Mouse (Mus musculus): ENCODE data around the gene Sdc3.

The Sdc3 gene

DNA sequence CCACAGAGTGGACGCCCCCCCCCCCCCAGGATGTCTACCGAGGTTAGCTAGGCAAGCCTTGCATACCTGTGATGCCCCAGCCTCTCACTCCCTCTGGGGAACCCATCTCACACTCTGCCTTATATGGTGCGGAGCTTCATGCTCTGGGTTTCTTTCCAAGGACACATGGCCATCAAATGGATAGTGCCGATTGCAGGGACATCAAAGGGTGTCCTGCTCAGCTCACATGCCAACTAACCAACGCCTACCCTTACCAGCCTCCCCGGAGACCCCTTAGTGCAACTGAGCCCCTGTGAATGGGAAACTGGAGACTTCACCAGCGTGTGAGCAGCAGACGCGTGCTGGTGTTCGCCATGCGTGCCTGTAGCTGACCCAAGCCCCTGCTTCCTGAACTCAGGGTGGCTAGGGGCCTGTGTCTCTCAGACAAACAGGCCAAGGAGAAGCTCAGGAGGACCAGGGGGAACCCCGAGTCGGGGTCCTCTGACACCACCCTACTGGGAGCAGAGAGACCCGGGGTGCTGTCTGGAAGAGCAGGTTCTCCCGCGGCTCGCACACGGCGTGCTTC is 444 bp upstream of the Sdc3 start:
- no peak for DNase-seq (ENCODE audit: extremely low read depth, insufficient read length, low spot score)

DNA sequence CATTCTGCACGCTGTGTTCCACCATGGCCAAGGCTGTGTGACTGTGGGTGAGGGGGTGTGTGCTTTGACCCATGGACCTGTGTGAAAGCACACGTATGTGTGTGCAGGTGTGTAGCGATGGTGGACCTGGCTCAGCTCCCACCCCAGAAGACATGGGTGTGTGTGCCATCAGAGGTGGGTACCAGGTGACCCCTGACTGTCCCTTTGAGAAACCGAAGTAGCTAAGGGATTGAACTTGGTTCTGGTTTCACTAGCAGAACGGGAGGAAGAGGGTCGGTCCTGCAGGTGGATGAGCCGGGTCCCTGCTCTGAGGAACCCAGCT is 804 bp downstream of the Sdc3 start:
- no peak for DNase-seq (ENCODE audit: extremely low read depth, insufficient read length, low spot score)

DNA sequence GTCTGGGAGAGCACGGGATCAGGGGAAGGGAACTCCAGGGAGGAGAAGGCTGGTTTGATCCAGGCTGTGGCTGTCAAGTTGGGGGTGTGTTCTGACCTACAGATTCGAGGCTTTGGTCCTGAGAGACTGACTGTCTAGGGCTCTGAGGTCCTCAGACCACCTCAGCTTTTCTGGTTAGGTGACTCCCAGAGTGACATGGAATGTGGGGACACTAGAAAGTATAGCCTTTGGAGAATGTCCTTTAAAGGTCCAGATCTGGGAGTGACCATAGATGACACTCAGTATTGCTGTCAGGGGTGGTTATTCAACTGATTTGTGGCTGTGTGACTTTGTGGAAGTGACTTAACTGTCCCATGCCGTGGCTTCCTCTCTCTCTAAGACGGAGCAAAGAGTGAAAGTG is 2.4 kb downstream of the Sdc3 start:
- no peak for DNase-seq (ENCODE audit: extremely low read depth, insufficient read length, low spot score)

DNA sequence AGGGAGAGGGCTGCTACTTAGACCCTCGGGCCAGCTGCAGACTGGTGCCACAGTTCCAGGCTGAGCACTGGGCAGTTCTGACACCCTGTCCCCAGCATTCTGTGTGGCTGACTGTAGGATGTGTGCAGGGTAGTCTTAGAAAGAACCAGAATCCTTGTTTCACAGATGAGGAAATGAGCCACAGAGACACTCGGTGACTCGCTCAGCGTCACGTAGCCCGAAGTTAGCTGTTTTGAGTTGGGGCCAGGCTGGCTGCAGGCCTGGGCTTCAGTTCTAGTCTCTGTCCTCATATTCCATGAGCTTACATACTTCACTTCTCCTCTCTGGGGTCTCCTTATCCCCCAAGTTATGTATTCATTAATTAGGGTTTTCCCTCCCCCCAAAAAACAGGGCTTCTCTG is 3.6 kb downstream of the Sdc3 start:
- DNase-seq (ENCODE audit: extremely low read depth, insufficient read length, low spot score): no peak

DNA sequence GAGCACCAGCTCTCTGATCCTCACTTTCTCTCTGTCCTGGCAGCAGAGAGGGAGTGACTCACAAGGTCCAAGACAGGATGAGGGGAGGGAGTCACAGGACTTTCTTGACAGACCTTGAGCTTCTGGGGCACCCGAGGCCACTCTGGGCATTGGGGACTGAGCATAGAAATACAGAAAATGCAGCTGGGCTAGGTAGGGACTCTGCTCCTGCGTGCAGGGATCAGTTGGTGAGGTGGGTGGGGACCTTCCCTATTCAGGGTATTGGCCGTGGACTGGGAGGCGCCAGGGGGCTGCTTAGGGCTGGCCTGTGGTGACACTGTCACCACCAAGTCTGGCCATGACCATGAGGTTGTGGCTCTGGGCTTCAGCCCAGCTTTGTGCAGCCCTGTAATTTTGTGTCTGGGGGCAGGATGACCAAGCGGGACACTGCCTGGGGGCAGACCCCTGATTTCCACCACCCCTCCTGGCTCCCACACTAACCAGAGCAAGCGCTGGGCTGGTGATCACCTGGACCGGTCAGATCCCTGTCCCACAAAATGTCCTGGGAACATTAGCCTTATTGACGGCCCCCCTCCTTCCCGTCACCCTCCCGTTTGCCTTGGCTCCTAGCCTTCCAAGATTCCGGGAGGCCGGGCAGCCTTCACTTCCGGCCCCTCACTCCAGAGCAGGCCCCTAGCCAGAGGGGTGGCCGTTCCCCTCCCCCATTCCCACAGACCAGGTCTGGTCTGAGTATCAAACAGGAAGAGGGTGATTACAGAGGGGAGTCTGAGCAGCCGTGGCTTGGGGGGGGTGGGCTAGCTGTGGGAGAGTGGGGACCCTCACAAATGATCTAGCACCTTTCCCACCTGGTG is 5.1 kb downstream of the Sdc3 start:
- peak; percentile 81 for DNase-seq (ENCODE audit: extremely low read depth, insufficient read length, low spot score)

DNA sequence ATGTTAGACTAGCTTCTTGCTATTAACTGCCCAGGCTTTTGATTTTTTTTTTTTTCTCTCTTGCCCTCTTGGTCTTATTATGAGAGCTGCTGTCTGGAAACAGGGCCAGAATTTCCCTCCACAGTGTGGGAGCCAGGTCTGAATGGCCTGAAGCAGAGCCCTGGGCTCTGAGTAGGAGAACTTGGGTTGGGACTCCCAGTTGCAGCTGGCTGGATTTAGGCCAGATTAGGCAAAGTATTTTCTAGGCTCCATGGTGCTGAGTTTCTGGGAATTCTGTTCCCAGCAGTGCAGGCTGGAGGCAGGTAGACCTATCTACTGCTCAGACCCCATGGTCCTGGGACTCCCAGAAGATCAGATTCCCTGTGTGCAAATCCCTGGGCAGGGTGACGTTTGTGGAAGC is 6.1 kb downstream of the Sdc3 start:
- no peak for DNase-seq (ENCODE audit: extremely low read depth, insufficient read length, low spot score)

DNA sequence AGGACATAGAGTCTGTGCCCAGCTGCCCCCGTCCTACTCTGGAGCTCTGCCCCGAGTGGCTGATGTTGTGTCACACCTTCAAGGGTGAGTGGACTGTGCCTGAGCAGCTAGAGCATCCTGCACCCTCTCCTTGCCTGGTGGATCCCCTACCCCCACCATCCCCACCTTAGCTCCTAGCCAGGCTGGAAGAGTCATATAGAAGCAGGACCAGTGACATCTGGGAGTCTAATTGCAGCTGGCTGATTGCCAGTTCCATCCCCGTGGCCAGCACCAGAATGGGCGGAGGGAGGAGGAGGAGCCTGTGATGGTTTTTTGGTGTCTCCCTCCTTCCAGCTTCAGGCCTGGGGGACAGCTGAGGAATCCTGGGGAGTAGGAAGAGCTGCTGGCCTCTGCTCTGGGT is 6.8 kb downstream of the Sdc3 start:
- DNase-seq (ENCODE audit: extremely low read depth, insufficient read length, low spot score): peak; percentile 51

DNA sequence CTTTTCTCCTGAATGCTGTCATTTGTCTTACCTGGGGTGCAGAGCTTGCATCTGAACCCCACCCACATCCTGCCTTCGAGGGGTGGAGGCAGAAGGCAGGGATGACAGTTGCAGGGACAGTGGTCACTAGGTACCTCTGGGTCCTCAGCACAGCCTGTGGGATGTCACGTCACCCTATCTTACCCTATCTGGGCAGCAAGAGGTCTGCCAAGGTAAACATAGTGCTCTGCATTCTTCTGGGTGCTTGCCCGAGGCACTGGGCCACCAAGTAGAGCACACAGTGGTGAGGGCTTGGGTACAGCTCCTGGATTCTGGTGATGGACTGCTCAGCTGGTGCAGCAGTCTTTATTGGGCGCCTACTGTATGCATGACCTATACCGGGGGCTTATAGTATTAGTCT is 7.2 kb downstream of the Sdc3 start:
- peak; percentile 50 for DNase-seq (ENCODE audit: extremely low read depth, insufficient read length, low spot score)

DNA sequence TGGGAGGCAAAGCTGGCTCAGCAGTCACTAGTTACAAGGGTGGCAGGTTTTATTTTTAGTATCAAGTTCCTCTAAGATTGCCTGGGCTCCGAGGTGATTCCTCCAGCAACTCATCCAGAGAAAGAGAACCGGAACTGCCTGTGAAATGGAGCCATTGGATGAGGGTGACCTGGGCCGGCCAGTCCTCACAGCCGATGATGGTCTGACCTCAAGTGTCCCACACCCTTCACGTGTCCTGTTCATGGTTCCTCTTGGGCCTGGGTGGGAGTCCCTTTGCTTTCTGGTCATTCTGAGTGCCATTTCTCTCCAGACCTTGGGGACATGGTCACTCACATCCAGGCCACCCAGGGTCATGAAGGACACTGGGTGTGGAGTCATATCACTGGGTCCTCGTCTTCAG is 7.8 kb downstream of the Sdc3 start:
- no peak for DNase-seq (ENCODE audit: extremely low read depth, insufficient read length, low spot score)

DNA sequence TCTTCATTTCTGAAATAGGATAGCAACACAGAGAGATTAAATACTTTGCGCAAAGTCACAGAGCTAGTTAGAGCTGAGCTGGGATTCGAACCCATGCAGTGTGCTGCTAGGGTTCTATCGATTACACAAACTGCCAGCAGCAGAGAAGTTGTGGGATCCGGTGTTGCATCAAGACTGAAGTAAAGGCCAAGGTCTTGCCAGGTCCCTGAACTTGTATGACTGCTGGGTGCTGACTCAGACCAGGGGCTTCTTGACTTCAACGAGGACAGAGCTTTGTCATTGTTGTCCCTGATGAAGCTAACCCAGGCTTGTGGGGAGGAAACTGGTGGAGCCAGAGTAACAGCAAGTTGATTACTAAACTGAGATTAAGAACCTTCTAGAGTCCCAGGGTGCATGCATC is 8.9 kb downstream of the Sdc3 start:
- DNase-seq (ENCODE audit: extremely low read depth, insufficient read length, low spot score): no peak

DNA sequence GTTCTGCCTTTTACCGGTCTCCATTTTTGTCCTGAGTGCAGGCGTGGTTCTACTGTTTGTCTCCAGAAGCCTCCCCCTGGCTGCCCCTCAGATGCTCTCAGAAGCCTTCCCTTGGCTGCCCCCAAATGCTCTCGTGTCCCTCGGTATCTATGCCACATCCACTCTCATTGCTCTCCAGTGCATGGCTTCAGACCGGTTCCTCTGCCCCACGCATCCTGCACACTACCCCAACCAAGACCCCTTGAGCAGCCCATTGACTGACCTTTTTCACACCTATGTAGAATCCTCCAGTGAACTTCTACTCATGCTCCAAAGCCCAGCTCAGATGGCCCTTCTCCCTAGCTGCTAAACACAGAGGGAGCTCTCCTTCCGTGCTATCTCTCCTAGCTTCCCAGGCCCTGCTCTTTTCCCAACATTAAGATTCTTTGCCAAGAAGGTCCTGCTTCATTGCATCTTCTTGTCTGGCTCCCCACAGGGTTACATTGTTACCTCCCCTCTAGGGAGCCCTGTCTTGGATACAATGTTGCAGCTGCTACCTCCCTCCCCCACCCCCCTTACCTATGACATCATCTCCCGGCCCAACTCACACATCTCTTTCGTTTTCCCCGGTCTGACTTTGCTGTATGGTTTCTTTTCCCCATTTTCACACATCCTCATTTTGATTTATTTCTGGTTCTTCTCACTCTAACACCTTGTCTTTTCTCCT is 9.4 kb downstream of the Sdc3 start:
- no peak for DNase-seq (ENCODE audit: extremely low read depth, insufficient read length, low spot score)

DNA sequence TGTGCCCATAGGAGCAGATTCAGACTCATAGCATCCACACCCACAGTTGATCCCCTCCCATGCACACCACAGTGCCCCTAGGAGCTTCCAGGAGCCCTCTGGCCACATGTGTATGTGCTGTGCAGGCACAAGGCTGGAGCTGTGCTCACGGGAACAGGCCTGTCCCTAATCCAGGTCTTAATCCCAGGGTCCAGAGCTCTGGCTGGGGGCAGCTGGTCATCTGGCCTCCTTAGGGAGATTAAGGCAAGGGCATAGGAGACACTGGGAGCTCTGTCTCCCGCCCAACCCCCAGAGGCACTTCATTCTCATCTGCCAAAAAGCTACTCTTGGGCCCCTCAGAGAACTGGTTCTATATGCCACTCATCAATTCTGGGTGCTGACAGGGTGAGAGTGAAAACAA is 11.3 kb downstream of the Sdc3 start:
- no peak for DNase-seq (ENCODE audit: extremely low read depth, insufficient read length, low spot score)

DNA sequence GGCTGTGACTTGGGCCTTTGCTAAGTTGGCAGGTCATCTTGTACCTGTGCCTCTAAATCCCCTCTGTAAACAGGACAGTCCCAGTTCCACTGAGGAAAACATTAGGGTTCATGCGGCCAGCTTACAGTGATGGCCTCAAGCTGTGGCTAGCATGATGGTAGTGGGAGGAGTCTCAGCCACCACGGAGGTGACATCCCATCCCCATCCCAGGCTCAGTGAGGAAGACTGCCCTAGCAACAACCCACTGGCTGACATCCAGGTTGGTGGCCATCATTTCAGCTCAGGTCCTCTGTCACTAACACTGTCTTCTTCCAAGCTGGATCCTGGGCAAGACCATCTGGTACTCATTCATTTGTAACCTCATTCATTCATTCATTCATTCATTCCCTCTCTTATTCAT is 12.0 kb downstream of the Sdc3 start:
- no peak for DNase-seq (ENCODE audit: extremely low read depth, insufficient read length, low spot score)

DNA sequence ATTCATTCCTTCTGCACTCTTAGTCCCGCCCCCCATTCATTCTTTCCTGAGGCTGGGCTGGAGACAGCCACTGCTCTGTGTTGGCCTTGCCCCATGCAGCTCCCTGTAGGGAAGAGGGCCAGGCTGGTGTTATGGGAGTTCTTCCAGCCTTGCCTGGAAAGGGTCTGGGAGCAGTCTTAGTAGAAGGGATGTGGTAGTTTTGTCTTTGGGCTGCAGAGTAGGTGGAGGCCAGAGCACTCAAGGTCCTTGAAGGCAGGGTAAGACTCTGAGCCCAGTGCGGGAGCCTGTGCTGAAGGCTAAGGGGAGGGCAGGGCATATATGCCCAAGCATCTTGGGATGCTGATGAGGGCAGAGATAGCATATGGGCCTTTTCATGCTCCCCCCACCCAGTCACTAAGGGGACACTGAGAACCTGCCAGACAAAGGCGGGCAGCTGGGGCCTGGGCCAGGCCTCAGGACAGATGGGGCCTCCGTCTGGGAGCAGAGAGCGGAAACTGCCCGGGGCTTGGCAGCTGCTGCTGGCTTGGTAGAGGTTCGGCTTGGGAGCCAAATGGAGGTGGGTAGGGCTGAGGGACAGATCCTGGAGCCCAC is 12.5 kb downstream of the Sdc3 start:
- peak; percentile 70 for DNase-seq (ENCODE audit: extremely low read depth, insufficient read length, low spot score)

DNA sequence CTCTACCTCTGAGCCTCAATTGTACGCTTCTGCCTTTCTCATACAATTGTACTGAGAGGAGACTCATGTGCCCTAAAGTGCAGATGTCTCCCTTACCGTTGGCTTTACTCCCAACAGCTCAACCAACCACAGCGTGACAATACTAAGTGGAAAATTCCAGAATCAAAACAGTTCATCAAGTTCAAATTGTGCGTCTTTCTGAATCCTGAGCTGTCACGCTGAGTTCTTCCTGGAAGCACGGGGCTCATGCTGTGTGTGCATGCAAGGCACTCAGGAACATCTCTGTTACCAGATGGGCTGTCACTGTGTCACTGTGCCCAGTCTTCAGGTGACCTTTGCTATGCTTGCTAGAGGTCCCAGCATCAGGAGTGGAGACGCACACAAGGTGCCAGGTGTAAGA is 13.4 kb downstream of the Sdc3 start:
- DNase-seq (ENCODE audit: extremely low read depth, insufficient read length, low spot score): no peak

DNA sequence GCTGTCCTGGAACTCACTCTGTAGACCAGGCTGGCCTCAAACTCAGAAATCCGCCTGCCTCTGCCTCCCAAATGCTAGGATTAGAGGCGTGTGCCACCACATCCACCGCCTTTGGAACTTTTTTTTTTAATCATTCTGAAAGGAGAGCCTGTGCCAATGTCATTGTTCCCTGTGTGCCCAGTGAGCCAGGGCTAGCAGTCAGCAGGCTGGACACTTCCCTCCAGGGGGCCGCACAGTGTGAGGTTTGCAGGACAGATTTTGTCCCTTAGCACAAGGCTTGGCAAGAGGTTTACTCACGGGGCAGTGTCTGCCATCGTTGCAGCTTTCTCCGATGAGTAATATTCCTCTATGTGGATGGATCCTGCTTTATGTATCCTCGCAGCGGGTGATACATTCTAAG is 14.4 kb downstream of the Sdc3 start:
- DNase-seq (ENCODE audit: extremely low read depth, insufficient read length, low spot score): peak; percentile 50

DNA sequence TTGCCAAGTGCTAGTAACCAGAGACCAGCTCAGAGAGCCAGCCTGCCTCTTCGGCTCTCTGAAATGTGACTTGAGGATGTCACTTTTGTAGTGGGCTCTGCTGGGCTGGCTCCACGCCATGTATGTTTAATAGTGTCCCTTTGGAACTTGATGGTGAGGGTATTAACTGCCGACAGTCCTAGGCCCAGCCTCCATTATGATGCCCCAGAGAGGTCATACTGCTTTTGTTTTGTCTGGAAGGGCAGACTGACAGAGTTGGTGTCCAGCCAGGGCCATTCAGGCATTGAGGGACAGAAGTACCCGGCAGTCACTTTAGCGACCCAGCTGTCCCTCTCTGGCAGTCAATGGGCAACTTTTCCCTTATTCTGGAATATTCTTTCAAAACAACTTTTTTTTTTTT is 17.4 kb downstream of the Sdc3 start:
- DNase-seq (ENCODE audit: extremely low read depth, insufficient read length, low spot score): no peak

DNA sequence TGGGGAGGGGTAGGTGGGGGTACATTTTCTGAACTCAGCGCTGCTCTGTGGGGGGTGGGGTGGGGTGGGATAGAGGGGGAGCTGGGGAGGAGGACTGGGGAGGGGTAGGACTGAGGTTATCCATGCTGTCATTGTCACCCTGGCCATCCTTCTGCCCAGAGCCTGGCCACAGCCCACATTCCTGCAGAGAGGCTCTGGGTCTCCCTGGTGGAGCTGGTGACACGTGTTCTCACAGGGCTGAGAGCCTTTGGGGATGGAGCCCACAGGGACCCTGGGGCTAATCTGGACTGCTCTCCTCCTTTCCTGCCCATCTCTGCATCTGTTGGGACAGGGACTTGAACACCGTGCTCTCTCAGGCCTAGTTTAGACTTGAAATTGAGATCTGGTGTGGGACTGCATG is 18.5 kb downstream of the Sdc3 start:
- no peak for DNase-seq (ENCODE audit: extremely low read depth, insufficient read length, low spot score)

DNA sequence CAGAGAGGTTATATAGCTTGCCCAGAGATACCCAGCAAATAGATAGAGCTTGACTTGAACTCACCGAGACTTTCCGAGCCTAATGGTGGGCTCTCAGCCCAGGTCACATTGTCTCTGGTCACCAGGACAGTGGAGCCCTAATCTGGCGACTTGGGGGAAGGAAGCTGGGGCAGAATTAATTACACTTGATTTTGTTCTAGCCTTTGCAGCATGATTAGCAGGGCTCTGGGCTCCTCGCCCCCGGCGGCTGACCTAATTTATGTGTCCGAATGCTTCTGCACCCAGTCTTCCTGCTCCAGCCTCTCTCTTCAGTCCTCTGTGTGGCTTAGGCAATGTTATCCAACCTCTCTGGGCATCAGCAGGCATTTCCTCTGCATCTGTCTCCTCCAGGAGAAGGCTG is 19.0 kb downstream of the Sdc3 start:
- no peak for DNase-seq (ENCODE audit: extremely low read depth, insufficient read length, low spot score)

DNA sequence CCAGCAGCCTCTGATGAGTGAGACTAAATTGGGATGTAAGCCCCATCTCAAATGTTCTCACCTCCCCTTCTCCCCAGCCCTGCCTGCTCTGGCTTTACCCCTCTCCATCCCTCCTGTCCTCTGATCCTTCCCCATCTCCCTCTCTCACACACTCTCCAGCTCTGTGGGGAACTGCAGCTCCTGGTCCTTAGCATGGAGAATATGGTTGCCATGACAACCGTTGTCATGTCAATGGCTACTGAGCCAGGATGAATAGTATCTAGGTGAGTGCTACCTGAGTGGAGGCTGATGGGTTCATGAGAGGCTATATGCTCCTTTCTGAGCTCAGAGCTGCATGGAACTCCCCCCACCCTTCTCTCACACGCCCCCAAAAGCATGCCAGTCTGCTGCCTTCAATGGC is 21.6 kb downstream of the Sdc3 start:
- no peak for DNase-seq (ENCODE audit: extremely low read depth, insufficient read length, low spot score)

DNA sequence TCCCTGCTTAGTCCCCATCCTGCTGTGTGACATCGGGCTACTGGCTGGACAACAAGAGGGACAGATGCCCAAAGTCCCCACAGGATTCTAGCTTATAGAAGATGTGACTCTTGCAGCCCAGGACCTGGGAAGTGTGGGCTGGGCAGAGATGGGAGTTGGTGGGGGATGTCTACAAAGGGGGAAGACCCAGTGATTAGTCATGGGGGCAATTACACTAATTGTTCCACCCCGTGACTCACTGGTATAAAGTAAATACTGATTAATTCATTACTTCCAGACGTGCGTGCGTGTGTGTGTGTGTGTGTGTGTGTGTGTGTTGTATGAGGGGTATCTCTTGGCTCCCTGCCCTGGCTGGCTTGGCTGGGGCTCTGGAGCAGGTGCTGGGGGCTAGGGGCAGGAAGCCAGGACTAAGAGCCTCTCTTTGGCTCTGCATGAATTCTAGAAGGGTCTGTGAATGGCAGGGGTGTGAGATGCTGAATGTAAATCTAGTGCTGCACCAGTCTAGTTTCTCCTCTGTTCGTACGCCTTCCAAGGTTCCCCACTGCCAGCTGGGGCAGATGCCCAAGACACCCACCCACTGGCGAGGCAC is 22.5 kb downstream of the Sdc3 start:
- DNase-seq (ENCODE audit: extremely low read depth, insufficient read length, low spot score): no peak
